Mouse (Mus musculus) CD4-positive helper T cell, adult 2 months (primary cell): Measurements from ENCODE around the gene Selenow.
"Not testable (repeated sequence)": the region's sequence is repeated elsewhere in the genome, so short reads cannot be mapped to it uniquely, and the experiment has no call there.

ENCODE experiments used
- DNase-seq: peaks from one replicate; pipeline ENCODE4 v3.0.0-alpha.2; 2012; ENCODE audit warnings: low read depth, missing footprints, low spot score

Gene Selenow

DNA sequence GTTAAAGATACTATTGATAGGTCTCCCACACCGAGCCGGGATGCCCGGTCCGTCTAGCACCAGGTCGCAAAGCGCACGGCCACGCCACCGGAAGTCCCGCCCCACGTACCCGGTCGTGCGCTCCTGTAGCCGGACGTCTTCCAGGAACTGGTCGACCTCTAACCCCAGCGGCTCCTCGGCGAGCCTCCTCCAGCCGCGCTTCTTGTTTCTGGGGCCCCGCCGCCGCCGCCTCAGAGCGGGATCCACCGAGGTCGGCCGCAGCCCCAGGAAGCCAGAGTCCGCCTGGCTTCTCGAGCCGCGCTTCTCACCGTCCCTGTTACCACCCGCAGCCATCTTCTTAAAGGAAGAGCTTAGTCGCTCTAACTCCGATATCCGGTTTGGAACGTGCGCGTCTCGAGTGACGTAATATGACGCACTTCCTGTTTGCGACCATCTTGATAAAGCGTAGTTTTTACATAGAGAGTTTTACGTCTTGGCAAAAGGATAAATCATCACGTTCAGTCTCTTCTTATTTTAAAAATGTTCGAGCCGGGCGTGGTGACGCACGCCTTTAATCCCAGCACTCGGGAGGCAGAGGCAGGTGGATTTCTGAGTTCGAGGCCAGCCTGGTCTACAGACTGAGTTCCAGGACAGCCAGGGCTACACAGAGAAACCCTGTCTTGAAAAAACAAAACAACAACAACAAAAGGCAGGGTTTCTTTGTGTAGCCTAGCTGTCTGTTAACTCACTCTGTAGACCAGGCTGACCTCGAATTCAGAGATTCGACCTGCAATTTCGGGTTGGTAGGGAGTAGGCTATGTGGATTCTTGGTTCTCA is 23.7 kb upstream of the Selenow start, which contains the start of gene Nop53:
Gene Nop53 (minus strand): TSS at position 354 of the 816 bp plus-strand sequence.
- peak; percentile 98 for DNase-seq

- no peak for DNase-seq
Measured at GRCm38 (mm10) chr7:15945211-15945610, 23.0 kb upstream of the Selenow start.

GRCm38 (mm10) chr7:15944311-15944710 is 22.1 kb upstream of the Selenow start:
- DNase-seq = no peak

DNA sequence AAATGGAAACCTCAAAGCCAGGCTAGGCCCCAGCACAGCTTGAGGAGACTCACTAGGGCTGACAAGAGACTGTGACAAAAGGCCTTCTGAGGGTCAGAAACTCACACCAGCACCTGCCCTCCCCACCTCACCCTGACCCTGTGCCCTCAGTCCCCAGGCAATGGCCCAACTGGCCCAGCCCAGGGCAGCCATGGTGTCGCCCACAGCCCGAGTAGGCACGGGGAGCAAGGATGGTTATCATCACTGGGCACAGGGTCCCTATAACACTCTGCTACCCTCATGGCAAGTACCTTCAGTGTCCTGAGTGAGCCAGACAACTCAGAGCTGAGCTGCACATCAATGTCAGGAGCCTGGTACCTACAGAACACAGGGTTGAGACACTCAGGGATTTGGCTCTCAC is 16.4 kb upstream of the Selenow start:
- DNase-seq = no peak

GRCm38 (mm10) chr7:15937491-15937890 is 15.3 kb upstream of the Selenow start:
- DNase-seq = no peak

GRCm38 (mm10) chr7:15933437-15934359 is 11.5 kb upstream of the Selenow start:
- no peak for DNase-seq

GRCm38 (mm10) chr7:15931635-15932034 is 9.4 kb upstream of the Selenow start:
- no peak for DNase-seq

GRCm38 (mm10) chr7:15930543-15930942 is 8.3 kb upstream of the Selenow start:
- DNase-seq = no peak

DNA sequence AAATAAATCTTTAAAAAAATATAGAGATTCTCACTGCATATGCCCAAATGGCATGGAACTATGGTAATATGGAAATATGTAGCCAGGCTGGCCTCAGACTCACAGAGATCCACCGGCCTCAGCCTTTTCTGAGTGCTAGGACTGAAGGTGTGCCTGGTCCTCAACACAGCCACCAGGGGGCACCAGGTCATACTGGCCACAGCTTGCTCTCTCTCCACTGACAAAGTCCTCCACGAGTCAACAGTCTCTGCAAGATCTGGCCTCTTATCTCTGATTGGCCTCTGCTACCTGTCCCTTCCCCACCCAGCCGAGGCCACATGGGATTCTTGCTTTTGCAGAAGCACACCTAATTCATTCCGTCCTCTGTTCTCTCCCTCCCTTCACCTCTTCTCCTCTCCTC is 7.7 kb upstream of the Selenow start:
- DNase-seq = peak; percentile 63

DNA sequence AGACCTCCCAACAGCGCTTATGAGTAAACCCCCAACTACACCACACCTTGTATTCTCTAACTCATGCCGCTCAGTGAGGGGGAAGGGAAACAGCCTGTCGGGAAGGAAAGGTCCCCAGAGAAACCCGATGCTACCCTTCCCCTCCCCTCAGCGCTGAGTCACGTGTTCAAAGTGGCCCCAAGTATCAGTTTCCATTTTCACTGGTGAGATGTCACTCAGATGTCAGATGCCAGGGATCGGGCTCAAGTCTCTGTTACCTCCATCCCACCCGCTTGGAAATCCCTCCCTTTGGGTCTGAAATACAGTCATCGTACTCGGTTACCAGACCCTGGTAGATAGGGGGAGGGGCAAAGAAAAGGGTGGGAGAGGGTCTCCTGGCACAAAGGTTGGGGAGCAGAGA is 406 bp downstream of the Selenow start:
- peak; percentile 77 for DNase-seq

DNA sequence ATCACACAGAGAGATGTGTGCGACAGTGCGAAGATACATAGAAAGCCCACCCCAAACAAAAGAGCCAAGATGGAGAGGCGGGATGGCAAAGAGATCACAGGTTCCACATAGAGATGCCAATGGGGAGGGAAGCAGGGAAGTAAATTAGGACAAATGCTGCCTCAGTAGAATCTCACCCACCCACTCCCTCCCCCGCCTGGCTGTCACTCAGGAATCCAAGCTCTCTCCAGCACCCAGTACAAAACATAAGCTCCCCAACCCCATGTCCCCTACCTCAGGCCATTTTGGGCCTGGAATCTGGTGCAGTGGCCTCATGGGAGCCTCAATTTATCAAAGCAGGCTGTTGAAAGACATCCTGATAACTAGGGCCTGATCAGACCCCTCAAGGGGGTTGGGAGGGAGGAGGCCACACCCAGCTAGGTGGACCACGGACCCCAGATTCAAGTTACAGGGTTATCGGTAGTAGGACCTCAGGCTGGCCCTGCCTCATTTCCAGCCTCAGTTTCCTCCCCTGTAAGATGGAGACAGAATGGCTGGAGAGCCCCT is 1.5 kb downstream of the Selenow start:
- no peak for DNase-seq

- no peak for DNase-seq
Measured at GRCm38 (mm10) chr7:15919947-15920346, 2.3 kb downstream of the Selenow start.

DNA sequence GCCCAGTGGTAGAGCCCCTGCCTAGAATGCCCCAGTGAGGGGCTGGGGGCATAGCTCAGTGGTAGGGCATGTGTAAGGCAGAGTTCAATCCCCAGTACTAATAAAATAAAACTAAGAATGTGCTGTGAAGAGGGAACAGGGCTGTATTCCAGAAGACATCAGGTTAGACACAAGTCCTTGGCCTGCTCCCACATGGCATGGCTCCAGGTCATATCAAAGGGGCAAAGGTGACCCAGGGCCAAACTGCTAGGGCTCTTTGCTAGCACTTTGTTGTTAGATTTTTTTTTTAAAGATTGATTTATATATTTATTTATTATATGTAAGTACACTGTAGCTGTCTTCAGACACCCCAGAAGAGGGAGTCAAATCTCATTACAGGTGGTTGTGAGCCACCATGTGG is 3.8 kb downstream of the Selenow start:
- no peak for DNase-seq

- no peak for DNase-seq
Measured at GRCm38 (mm10) chr7:15916996-15917395, 5.2 kb downstream of the Selenow start.

DNA sequence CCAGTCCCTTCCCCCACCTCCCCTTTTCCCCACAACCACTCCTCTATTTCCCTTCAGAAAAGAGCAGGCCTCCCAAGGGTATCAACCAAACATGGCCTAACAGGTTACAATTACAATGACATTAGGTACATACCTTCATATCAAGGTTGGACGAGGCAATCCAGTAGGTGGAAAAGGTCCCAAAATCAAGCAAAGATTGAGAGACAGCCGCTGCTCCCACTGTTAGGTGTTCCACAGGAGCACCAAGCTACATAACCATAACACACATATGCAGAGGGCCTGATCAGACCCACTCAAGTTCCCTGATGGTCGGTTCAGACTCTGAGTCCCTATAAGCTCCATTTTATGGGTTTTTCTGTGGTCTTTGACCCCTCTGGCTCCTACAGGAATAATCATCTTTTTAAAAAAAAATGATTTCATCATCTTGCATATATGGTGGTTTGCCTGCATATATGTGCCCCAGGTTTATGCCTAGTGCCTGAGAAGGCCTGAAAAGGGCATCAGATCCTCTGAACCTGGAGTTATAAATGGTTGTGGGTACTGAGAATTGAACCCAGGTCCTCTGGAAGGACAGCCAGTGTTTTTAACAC is 6.0 kb downstream of the Selenow start:
- DNase-seq = no peak

- not testable (repeated sequence) for DNase-seq
Measured at GRCm38 (mm10) chr7:15915695-15916094, 6.5 kb downstream of the Selenow start.

GRCm38 (mm10) chr7:15914751-15915150 is 7.5 kb downstream of the Selenow start:
- DNase-seq = no peak

GRCm38 (mm10) chr7:15914252-15914651 is 8.0 kb downstream of the Selenow start:
- peak; percentile 60 for DNase-seq

- DNase-seq = peak; percentile 72
Measured at GRCm38 (mm10) chr7:15912183-15912582, 10.0 kb downstream of the Selenow start.

DNA sequence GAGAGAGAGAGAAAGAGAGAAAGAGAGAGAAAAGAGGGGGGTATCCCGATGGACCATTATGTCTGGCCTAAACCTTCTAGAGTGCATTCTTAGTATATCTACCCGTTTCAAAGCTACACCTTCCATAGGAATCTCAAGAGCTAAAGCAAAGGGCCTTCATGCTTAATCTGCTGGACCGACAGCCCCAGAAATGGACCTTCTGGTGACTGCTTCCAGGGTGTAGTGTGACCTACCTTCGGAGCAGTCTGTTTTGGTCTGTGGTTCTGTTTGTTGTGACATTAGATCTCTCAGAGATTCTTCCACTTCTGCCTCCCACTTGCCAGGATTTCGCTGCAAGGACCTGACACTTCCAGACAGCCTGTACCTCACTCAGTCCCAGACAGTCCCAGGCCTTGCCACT is 11.7 kb downstream of the Selenow start:
- no peak for DNase-seq

- DNase-seq = no peak
Measured at GRCm38 (mm10) chr7:15907971-15908590, 14.1 kb downstream of the Selenow start.
